Mouse (Mus musculus) midbrain, postnatal 0 days (tissue): ENCODE results near the gene Nr5a1. TPM values are rescaled to one million over a fixed set of nuclear protein-coding genes. Genes with fewer than 3 reads are reported as not detected.

Experiments used
- ATAC-seq: fragments of 200-750 bp; cut with Nextera tagmentation; 2 replicates; pipeline ENCODE4 v1.8.0; 2017; ENCODE audit warnings: moderate number of reproducible peaks, mild to moderate bottlenecking, moderate TSS enrichment, moderate library complexity; ENCODE audit not compliant: low FRiP score
- DNase-seq: peaks from one replicate; pipeline ENCODE4 v3.0.0-alpha.2; 2015; ENCODE audit warnings: low spot score
- H3K27ac ChIP-seq: fragments of 300-500 bp; sonication (generic); 2 replicates; pipeline ENCODE4 v1.5.1; 2014; ENCODE audit warnings: low read depth, mild to moderate bottlenecking, low read length, mixed read lengths
- H3K27me3 ChIP-seq: fragments of 300-500 bp; sonication (generic); 2 replicates; pipeline ENCODE4 v1.6.1; 2014; ENCODE audit warnings: low read length, control low read depth, mixed read lengths; ENCODE audit not compliant: insufficient read depth
- H3K36me3 ChIP-seq: fragments of 300-500 bp; sonication (generic); 2 replicates; pipeline ENCODE4 v1.6.1; 2014; ENCODE audit warnings: low read length, control low read depth, mixed read lengths; ENCODE audit not compliant: insufficient read depth
- H3K4me1 ChIP-seq: fragments of 300-500 bp; sonication (generic); 2 replicates; pipeline ENCODE4 v1.6.1; 2014; ENCODE audit warnings: mild to moderate bottlenecking, control low read depth, antibody characterized with exemption, low read length, mixed read lengths; ENCODE audit not compliant: insufficient read depth
- H3K4me2 ChIP-seq: fragments of 300-500 bp; sonication (generic); 2 replicates; pipeline ENCODE4 v1.6.1; 2014; ENCODE audit warnings: low read depth, mild to moderate bottlenecking, low read length, mixed read lengths; ENCODE audit not compliant: poor library complexity, severe bottlenecking
- H3K4me3 ChIP-seq: fragments of 300-500 bp; sonication (generic); 2 replicates; pipeline ENCODE4 v1.5.1; 2014; ENCODE audit warnings: low read depth, mild to moderate bottlenecking, low read length, moderate library complexity
- H3K9ac ChIP-seq: fragments of 300-500 bp; sonication (generic); replicated peaks from 2 replicates; pipeline ENCODE4 v1.6.1; 2014; ENCODE audit warnings: mild to moderate bottlenecking, low read length, moderate library complexity, mixed read lengths; ENCODE audit not compliant: poor library complexity, severe bottlenecking
- H3K9me3 ChIP-seq: fragments of 300-500 bp; sonication (generic); 2 replicates; pipeline ENCODE4 v1.6.1; 2016; ENCODE audit warnings: low read length, control low read depth
- CTCF ChIP-seq: IDR thresholded peaks from 2 replicates; pipeline ENCODE4 v1.5.1; 2016; ENCODE audit warnings: antibody characterized with exemption, mild to moderate bottlenecking
- WGBS: fragments of 180-500 bp; shearing (Covaris S2); extraction: QIAGEN DNeasy Blood & Tissue Kit; methylation state at CpG from one replicate; pipeline ENCODE4 v1.1.7; 2014; 5-methylcytosine and 5-hydroxymethylcytosine counted together
- polyA plus RNA-seq: library from polyadenylated mRNA; unstranded; fragments of >200 nt; fragmentation: Nextera tagmentation; extraction: Ambion mirVana; gene quantifications from 2 replicates; pipeline ENCODE4 v1.2.1, GENCODE M21; 2015
- total RNA-seq: library from RNA; depleted of rRNA; stranded (reverse); fragments of >200 nt; gene quantifications from 2 replicates; pipeline ENCODE4 v1.2.3, GENCODE M21; 2014; rRNA removed

Gene Nr5a1
- total RNA-seq (0.11 and 0.61 TPM in 2 replicates), polyA plus RNA-seq (1.2 and 2.1 TPM in 2 replicates)

DNA sequence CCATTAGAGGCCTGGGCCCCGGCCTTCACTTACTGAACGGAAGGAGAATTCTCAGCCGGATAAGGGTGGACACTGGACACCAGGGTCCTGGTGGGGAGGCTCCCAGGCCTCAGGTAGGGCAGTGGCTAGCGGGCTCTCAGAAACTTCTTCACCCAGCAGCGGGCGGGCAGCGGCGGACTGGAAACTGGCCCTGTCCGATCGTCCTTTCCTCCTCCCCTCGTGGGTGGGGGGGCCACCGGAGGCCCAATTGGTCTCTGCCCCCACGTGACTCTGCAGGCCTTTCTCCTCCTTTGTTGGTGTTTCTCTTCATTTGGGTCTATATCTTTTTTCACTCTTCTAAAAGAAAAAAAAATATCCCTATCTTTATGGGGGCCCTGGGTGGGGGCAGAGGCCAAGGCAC, at the start of gene Nr5a1:
TSS of gene Nr5a1 (minus strand) at position 219 of the 400 bp plus-strand sequence.
- Histone ChIP-seq H3K4me1 (peaks cover 4% of the 10 kb centered on the region; the same call in 1 of the 2 replicates), H3K9me3 (no peaks in the 10 kb centered on the region), H3K9ac (no peak within 1 kb of the TSS), H3K27ac (no peak within 1 kb of the TSS), H3K4me3 (no peak within 1 kb of the TSS), H3K36me3 (no peaks in the 10 kb centered on the region), H3K4me2 (no peak within 1 kb of the TSS), H3K27me3 (peaks cover 24% of the 10 kb centered on the region; the same call in 1 of the 2 replicates)
- 96% methylated on average over 13 of the region's 13 CpGs for WGBS
- no peak for TF ChIP-seq CTCF
- DNase-seq, result no peak
- ATAC-seq, result no peak

DNA sequence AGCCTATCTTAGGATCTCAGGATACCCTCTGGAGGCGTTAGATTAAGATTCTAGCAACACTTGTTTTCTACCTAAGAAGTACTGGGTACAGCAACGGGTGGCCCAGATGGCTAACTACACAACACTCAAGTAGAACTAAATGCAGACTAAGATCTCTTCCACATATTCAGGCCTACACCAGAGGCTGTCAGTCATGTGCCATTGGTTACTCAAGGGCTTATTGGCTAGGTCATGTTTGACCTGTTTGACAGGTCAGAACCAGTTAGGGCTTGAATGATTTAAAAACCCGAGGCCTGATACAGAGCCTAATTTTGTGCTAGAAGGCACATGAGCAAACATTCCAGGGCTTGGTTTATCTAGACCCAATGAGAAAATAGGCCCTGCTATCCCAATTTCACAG, 25.5 kb upstream of the Nr5a1 start:
- ATAC-seq, result no peak
- Histone ChIP-seq H3K4me2 (no peak overlapping the region), H3K36me3 (peaks cover 4% of the 10 kb centered on the region; the same call in 1 of the 2 replicates), H3K9ac (no peak overlapping the region), H3K27ac (no peak overlapping the region), H3K4me1 (no peaks in the 10 kb centered on the region), H3K9me3 (no peaks in the 10 kb centered on the region), H3K4me3 (no peak overlapping the region), H3K27me3 (no peaks in the 10 kb centered on the region)
- 86% methylated on average over 3 of the region's 3 CpGs for WGBS
- DNase-seq, result no peak
- no peak for TF ChIP-seq CTCF

DNA sequence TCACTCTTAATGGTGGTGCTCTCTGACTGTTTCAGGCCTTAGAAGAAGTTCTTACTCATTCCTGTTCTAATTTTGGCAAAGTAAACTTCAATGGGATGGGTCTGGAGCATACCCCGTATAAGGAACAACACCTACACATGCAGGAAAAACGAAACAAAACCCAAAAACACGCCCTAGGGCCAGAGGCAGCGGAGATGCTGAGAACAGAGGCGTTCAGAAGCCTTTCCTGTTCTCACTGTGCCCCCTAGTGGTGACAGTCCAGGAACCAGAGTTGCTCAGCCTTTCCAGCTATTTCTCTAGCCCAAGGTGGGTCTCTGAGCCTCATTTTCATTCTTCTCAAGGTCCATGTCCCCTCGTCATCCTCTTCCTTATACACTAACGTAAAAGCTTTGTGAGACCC, 25.1 kb upstream of the Nr5a1 start:
- TF ChIP-seq CTCF, result peak; percentile 92
- H3K4me1 ChIP-seq, result no peaks in the 10 kb centered on the region
- H3K4me3 ChIP-seq, result no peak overlapping the region
- H3K36me3 ChIP-seq, result peaks cover 4% of the 10 kb centered on the region; the same call in 1 of the 2 replicates
- 11% methylated on average over 7 of the region's 7 CpGs for WGBS
- no peak overlapping the region for H3K4me2 ChIP-seq
- ATAC-seq (peak; percentile 61), DNase-seq (peak; percentile 84)
- no peak overlapping the region for H3K27ac ChIP-seq
- no peaks in the 10 kb centered on the region for H3K27me3 ChIP-seq
- H3K9me3 ChIP-seq, result no peaks in the 10 kb centered on the region
- H3K9ac ChIP-seq, result no peak overlapping the region

DNA sequence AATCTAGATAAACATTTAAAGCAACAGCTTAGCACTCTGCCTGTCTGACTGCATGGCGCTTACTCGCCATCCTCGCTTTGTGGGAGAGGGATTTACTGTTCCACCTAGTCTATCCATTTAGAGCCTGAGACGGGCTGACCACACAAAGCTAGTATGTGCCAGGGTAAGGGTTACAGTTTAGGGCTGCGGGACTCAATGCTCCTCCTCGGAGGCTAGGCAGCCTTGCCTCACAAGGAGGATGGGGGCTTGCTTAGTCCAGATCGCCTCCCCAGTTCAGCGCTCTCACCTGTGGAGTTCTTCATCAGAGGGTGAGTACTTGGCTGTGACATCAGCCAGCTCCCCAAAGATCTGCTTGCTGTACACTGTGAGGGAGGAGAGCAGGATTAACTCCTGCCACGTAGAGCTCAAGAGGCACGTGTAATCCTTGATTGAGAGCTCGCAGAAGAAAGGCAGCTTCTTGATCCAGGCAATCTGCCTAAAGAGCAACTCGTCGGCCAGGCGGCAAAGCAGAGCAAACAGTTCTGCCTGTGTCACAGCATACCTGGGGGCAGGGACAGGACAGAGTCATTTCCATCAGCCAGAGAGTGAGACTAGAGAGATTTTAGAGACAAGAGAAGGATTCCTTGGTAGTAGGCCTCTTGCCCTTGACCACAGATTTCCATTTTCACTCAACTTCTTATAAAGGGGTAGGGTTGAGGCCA, 24.4 kb upstream of the Nr5a1 start:
- no peak overlapping the region for H3K27ac ChIP-seq
- no peak for TF ChIP-seq CTCF
- no peak overlapping the region for H3K9ac ChIP-seq
- no peaks in the 10 kb centered on the region for H3K9me3 ChIP-seq
- WGBS, result 56% methylated on average over 14 of the region's 14 CpGs
- no peaks in the 10 kb centered on the region for H3K27me3 ChIP-seq
- ATAC-seq (no peak), DNase-seq (no peak)
- no peak overlapping the region for H3K4me2 ChIP-seq
- no peak overlapping the region for H3K4me3 ChIP-seq
- no peaks in the 10 kb centered on the region for H3K4me1 ChIP-seq
- H3K36me3 ChIP-seq, result peaks cover 4% of the 10 kb centered on the region; the same call in 1 of the 2 replicates

DNA sequence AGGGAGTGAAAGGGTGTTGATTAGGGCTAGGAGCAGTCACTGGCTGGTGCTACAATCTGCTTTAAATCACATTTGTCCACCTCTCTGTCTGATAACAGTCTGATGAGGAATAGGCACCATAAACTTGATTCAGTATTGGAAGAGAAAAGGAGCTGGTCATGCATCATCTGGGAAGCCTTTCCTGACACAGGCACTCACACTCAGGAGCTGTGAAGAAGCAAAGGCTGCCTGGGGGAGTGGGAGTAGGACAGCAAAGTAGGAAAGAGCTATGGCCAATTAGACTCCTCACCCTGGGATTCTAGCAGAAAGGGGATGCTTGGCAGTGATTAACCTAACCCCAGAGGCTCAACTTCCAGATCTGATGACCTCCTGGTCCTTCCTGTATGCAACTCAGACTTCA, 21.4 kb upstream of the Nr5a1 start:
- no peak overlapping the region for H3K4me3 ChIP-seq
- H3K27me3 ChIP-seq, result no peaks in the 10 kb centered on the region
- ATAC-seq, result no peak
- no peak overlapping the region for H3K4me2 ChIP-seq
- no peaks in the 10 kb centered on the region for H3K9me3 ChIP-seq
- no peak overlapping the region for H3K9ac ChIP-seq
- peaks cover 4% of the 10 kb centered on the region; the same call in 1 of the 2 replicates for H3K36me3 ChIP-seq
- no peak for DNase-seq
- H3K4me1 ChIP-seq, result no peaks in the 10 kb centered on the region
- no peak overlapping the region for H3K27ac ChIP-seq
- TF ChIP-seq CTCF, result no peak

DNA sequence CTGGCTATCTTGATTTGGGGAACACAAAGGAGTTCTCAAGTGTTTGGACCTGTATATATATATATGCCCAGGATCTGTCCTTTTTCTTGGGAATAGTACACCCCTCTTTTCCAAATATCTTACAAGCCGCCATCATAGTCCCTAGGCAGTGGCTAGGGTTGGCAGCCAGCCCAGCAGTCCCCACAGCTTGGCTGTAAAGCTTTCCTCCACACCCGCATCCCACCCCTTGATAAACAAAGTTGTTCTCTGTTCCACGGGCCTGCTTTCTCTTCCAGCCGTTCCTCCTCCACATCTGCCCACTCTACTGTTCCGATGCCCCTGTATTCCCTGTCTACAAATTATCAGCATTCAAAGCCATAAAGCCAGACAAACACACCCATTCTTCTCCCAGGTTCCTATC, 20.4 kb upstream of the Nr5a1 start:
- no peaks in the 10 kb centered on the region for H3K9me3 ChIP-seq
- no peak overlapping the region for H3K4me3 ChIP-seq
- no peaks in the 10 kb centered on the region for H3K4me1 ChIP-seq
- no peak overlapping the region for H3K4me2 ChIP-seq
- no peak for ATAC-seq
- DNase-seq, result peak; percentile 37
- H3K27me3 ChIP-seq, result no peaks in the 10 kb centered on the region
- no peak overlapping the region for H3K27ac ChIP-seq
- H3K9ac ChIP-seq, result no peak overlapping the region
- no peak for TF ChIP-seq CTCF
- H3K36me3 ChIP-seq, result no peaks in the 10 kb centered on the region
- WGBS, result 61% methylated on average over 5 of the region's 5 CpGs
